In the genomic region with DNA sequence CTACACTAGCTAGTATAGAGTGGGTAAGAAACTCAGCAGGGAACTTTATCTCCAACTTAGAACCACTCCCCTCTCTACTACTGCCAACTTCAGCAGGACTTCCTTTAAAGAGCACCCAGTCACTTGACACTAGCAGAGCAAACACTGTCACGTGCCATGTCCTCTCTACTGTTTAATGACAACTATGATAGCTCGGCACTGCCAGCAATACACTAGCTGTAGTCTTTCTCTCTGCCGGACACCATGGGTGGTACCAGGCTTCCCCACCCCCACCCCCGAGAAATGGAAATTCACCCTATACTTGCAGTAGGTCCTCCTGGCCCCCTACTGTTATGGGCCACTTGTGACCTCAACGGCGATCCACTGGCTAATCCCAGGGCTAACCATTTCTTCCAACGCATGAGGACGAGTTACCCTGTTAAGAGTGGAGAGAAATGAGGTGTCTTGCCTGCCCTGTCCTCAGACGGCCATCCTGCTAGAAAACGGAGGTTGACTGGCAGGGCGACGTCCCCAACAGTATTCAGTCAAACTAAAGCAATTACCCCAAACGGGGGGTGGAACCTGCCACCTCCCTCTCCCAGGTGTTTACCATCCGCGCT, we compare ENCODE assay signal across 8 mouse cellular contexts. TPM values are rescaled to one million over a fixed set of nuclear protein-coding genes. Genes with fewer than 3 reads are reported as not detected.
DNase-seq lines count a peak whose midpoint lies in the region; ATAC-seq and TF ChIP-seq lines count a peak whose summit lies in the region.

No protein-coding gene starts in this region.

- peak overlapping the region; percentile 98 for H3K27ac ChIP-seq in heart, postnatal 0 days (ENCODE audit: low read depth)
- H3K27ac ChIP-seq in limb, embryonic 10.5 days: peak overlapping the region; percentile 100
- H3K27ac ChIP-seq in midbrain, embryonic 11.5 days (ENCODE audit: low read depth, low read length): peak overlapping the region; percentile 97

- no peaks in the 10 kb centered on the region for H3K9me3 ChIP-seq in heart, postnatal 0 days (replicated peaks; ENCODE audit: control insufficient read depth, low read length)
- no peaks in the 10 kb centered on the region for H3K9me3 ChIP-seq in limb, embryonic 10.5 days (replicated peaks)
- no peaks in the 10 kb centered on the region for H3K9me3 ChIP-seq in midbrain, embryonic 11.5 days (ENCODE audit: control insufficient read depth, low read length)

- no peak for TF ChIP-seq EP300 in heart, postnatal 0 days (IDR thresholded peaks at IDR 0.05; ENCODE audit: low read depth)

- 0% methylated on average over 15 of the region's 15 CpGs for WGBS in heart, postnatal 0 days
- 2% methylated on average over 15 of the region's 15 CpGs for WGBS in limb, embryonic 10.5 days
- under 1% methylated on average over 15 of the region's 15 CpGs for WGBS in midbrain, embryonic 11.5 days

- H3K9ac ChIP-seq in heart, postnatal 0 days (replicated peaks; ENCODE audit: low read depth, low read length): peak overlapping the region; percentile 86
- H3K9ac ChIP-seq in midbrain, embryonic 11.5 days (ENCODE audit: low read length): peak overlapping the region; percentile 97

- peak; percentile 81 for ATAC-seq in heart, postnatal 0 days (ENCODE audit: insufficient read depth, low read depth)
- ATAC-seq in midbrain, embryonic 11.5 days (ENCODE audit: low FRiP score): peak; percentile 51

- H3K4me1 ChIP-seq in heart, postnatal 0 days (ENCODE audit: control insufficient read depth, insufficient read depth): peaks cover 12% of the 10 kb centered on the region
- H3K4me1 ChIP-seq in limb, embryonic 10.5 days: peaks cover 20% of the 10 kb centered on the region
- peaks cover 9% of the 10 kb centered on the region for H3K4me1 ChIP-seq in midbrain, embryonic 11.5 days (ENCODE audit: control insufficient read depth, insufficient read depth, low read length)

- peak; percentile 23 for DNase-seq in urinary bladder, postnatal 14 days (ENCODE audit: low spot score)
- DNase-seq in urinary bladder, postnatal 25 days (ENCODE audit: low spot score): no peak
- DNase-seq in embryo, embryonic 10.5 days (ENCODE audit: low spot score): peak; percentile 19
- peak; percentile 95 for DNase-seq in heart, postnatal 0 days (ENCODE audit: low spot score)
- peak; percentile 33 for DNase-seq in limb, embryonic 10.5 days (ENCODE audit: low spot score)
- DNase-seq in midbrain, embryonic 11.5 days (ENCODE audit: low spot score, missing footprints): no peak
- DNase-seq in ovary, postnatal 36 days (ENCODE audit: low spot score): no peak
- no peak for DNase-seq in left cerebral cortex, adult 11 months (ENCODE audit: low spot score)

- no peak for TF ChIP-seq CTCF in heart, postnatal 0 days (IDR thresholded peaks at IDR 0.05; ENCODE audit: low read depth)

- peak overlapping the region; percentile 77 for H3K4me3 ChIP-seq in heart, postnatal 0 days (ENCODE audit: low read depth, low read length)
- H3K4me3 ChIP-seq in limb, embryonic 10.5 days: peak overlapping the region; percentile 86
- peak overlapping the region; percentile 70 for H3K4me3 ChIP-seq in midbrain, embryonic 11.5 days (ENCODE audit: low read depth, low read length)

- peaks cover 38% of the 10 kb centered on the region for H3K36me3 ChIP-seq in heart, postnatal 0 days (replicated peaks; ENCODE audit: control insufficient read depth, insufficient read depth, low read length)
- peaks cover 37% of the 10 kb centered on the region for H3K36me3 ChIP-seq in limb, embryonic 10.5 days
- peaks cover 10% of the 10 kb centered on the region for H3K36me3 ChIP-seq in midbrain, embryonic 11.5 days (ENCODE audit: control insufficient read depth, insufficient read depth, low read length)

- H3K27me3 ChIP-seq in heart, postnatal 0 days (ENCODE audit: control insufficient read depth, insufficient read depth, low read length): no peaks in the 10 kb centered on the region
- H3K27me3 ChIP-seq in limb, embryonic 10.5 days (ENCODE audit: low read depth, poor library complexity, severe bottlenecking): no peaks in the 10 kb centered on the region
- H3K27me3 ChIP-seq in midbrain, embryonic 11.5 days (ENCODE audit: control insufficient read depth, insufficient read depth, low read length): no peaks in the 10 kb centered on the region

- H3K4me2 ChIP-seq in heart, postnatal 0 days (ENCODE audit: low read depth, low read length): peak overlapping the region; percentile 81
- peak overlapping the region; percentile 81 for H3K4me2 ChIP-seq in midbrain, embryonic 11.5 days

RNA-seq across cellular contexts. Expression of gene Flcn, which starts 0.6 kb away (rescaled TPM):
- 38.2 and 46.9 TPM in 2 replicates for total RNA-seq in heart, postnatal 0 days (2014; rRNA removed; ENCODE audit: low replicate concordance)
- polyA plus RNA-seq in heart, postnatal 0 days (2015; fragmentation: Nextera tagmentation; extraction: Ambion mirVana): 43.0 and 43.3 TPM in 2 replicates
- 32.8 and 36.6 TPM in 2 replicates for polyA plus RNA-seq in limb, embryonic 10.5 days (2016; fragmentation: Nextera tagmentation; extraction: Ambion mirVana)
- polyA plus RNA-seq in midbrain, embryonic 11.5 days (2014; fragmentation: Nextera tagmentation; extraction: Ambion mirVana): 27.4 and 28.2 TPM in 2 replicates

RNA-seq across cellular contexts. Expression of gene Pld6, which starts 21.7 kb away (rescaled TPM):
- total RNA-seq in heart, postnatal 0 days (2014; rRNA removed; ENCODE audit: low replicate concordance): not detected in 2 replicates
- 3.3 and 3.4 TPM in 2 replicates for polyA plus RNA-seq in heart, postnatal 0 days (2015; fragmentation: Nextera tagmentation; extraction: Ambion mirVana)
- polyA plus RNA-seq in limb, embryonic 10.5 days (2016; fragmentation: Nextera tagmentation; extraction: Ambion mirVana): 4.5 and 4.9 TPM in 2 replicates
- 0.36 and 0.79 TPM in 2 replicates for polyA plus RNA-seq in midbrain, embryonic 11.5 days (2014; fragmentation: Nextera tagmentation; extraction: Ambion mirVana)

RNA-seq across cellular contexts. Expression of gene Nt5m, which starts 30.1 kb away (rescaled TPM):
- 59.6 and 63.1 TPM in 2 replicates for total RNA-seq in heart, postnatal 0 days (2014; rRNA removed; ENCODE audit: low replicate concordance)
- 42.3 and 42.8 TPM in 2 replicates for polyA plus RNA-seq in heart, postnatal 0 days (2015; fragmentation: Nextera tagmentation; extraction: Ambion mirVana)
- polyA plus RNA-seq in limb, embryonic 10.5 days (2016; fragmentation: Nextera tagmentation; extraction: Ambion mirVana): 34.8 and 41.8 TPM in 2 replicates
- polyA plus RNA-seq in midbrain, embryonic 11.5 days (2014; fragmentation: Nextera tagmentation; extraction: Ambion mirVana): 38.8 and 40.4 TPM in 2 replicates

RNA-seq across cellular contexts. Expression of gene Cops3, which starts 30.5 kb away (rescaled TPM):
- total RNA-seq in heart, postnatal 0 days (2014; rRNA removed; ENCODE audit: low replicate concordance): 131 and 159 TPM in 2 replicates
- 114 and 119 TPM in 2 replicates for polyA plus RNA-seq in heart, postnatal 0 days (2015; fragmentation: Nextera tagmentation; extraction: Ambion mirVana)
- 245 and 248 TPM in 2 replicates for polyA plus RNA-seq in limb, embryonic 10.5 days (2016; fragmentation: Nextera tagmentation; extraction: Ambion mirVana)
- 252 and 256 TPM in 2 replicates for polyA plus RNA-seq in midbrain, embryonic 11.5 days (2014; fragmentation: Nextera tagmentation; extraction: Ambion mirVana)

Comparison
In these comparisons a context has a peak if more than half of its experiments do, and no peak if none do; other contexts are left out.
1. DNase-seq: peak in urinary bladder, postnatal 14 days (single experiment), embryo, embryonic 10.5 days (single experiment), heart, postnatal 0 days (single experiment) and limb, embryonic 10.5 days (single experiment); none in urinary bladder, postnatal 25 days (single experiment), midbrain, embryonic 11.5 days (single experiment), ovary, postnatal 36 days (single experiment) and left cerebral cortex, adult 11 months (single experiment).
2. Peak in every context shown above with its lines, with median percentiles within 50 percentile points of each other: H3K27ac ChIP-seq and H3K4me3 ChIP-seq.